Mouse (Mus musculus): Measurements from ENCODE around the gene Npl.

DNA sequence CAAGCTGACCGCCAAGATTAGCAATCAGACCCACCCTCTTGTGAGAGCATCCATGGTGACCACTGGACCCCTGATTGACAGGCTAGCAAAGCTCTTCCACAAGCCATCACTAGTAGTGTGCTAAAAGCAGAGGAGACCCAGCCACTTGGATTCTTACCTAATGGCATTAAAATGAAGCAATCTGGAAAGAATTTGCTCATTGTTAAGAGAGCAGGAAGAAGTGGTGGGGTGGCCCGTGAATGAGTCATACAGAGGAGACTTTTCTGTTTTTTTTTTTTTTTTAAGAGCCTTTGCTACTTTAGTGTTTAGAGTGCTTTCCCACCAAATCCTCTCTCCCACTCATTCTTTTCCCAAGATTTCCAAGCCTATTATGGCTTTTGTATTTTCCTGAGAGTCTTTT lies 35.9 kb upstream of the Npl start:
- TF ChIP-seq CTCF (IDR thresholded peaks at IDR 0.05; ENCODE audit: control insufficient read depth, insufficient read depth, low read length) (no peak), POLR2A (IDR thresholded peaks at IDR 0.05; ENCODE audit: borderline replicate concordance, control insufficient read depth, low read depth, low read length) (no peak)
